14 mouse cellular contexts compared by ENCODE assay signal in the genomic region with DNA sequence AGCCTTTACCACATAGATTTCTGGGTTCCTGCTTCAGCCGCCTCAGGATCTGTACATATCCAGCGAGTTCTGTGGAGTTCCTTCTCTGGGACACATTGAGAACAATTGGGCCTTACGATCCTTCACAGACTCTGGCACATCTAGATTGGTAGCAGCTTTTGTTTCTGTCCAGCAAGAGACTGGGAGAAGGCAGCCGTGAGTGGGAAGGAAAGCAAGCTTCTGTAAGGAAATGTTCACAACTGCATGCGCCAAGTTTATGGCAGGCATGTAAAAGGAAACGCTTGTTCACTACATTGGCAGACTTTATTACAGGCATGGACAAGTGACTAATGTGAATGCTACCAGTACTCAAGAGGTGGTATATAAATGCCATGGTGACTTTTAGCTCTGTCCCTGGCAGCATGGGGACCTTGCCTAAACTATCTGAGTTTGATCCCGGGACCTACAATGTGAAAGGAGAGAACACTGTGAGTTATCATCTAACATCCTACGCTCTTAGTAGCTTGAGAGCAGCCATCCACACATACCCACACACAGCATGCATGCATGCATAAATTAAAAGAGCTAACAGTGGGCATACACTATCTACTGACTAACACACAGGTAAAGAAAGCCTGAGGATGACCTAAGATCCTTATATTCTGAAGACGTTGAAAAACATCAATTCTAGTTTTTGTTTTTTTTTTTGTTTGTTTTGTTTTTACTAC.
DNase-seq lines count a peak whose midpoint lies in the region; ATAC-seq and TF ChIP-seq lines count a peak whose summit lies in the region.
"Had no signal": no experiment of that assay in that cellular context is flagged by ENCODE, and none has a peak within 500 bp of the region (broad histone marks: within the 10 kb centered on the region; RNA-seq: fewer than 3 reads in every experiment).

No protein-coding gene starts in this region.

- no peak overlapping the region for H3K27ac ChIP-seq in left cerebral cortex, adult 2 months
- H3K27ac ChIP-seq in stomach, embryonic 14.5 days (ENCODE audit: low read length), result peak overlapping the region; percentile 58
- no peak overlapping the region for H3K27ac ChIP-seq in forebrain, embryonic 12.5 days
- H3K27ac ChIP-seq: embryonic facial prominence, embryonic 12.5 days; midbrain, embryonic 15.5 days had no signal

- H3K4me3 ChIP-seq in left cerebral cortex, adult 2 months, result no peak overlapping the region
- H3K4me3 ChIP-seq in stomach, embryonic 14.5 days (ENCODE audit: low read depth, low read length), result no peak overlapping the region
- no peak overlapping the region for H3K4me3 ChIP-seq in forebrain, embryonic 12.5 days (replicated peaks)
- H3K4me3 ChIP-seq: embryonic facial prominence, embryonic 12.5 days; midbrain, embryonic 15.5 days had no signal

- no peak overlapping the region for H3K9ac ChIP-seq in stomach, embryonic 14.5 days (replicated peaks; ENCODE audit: low read depth, low read length)
- no peak overlapping the region for H3K9ac ChIP-seq in forebrain, embryonic 12.5 days
- H3K9ac ChIP-seq: embryonic facial prominence, embryonic 12.5 days; midbrain, embryonic 15.5 days had no signal

- ATAC-seq in common myeloid progenitor, adult 5-6 weeks (replicated peaks; ENCODE audit: low read depth, poor library complexity, severe bottlenecking), result 0 out of 2 replicates have a peak, but pooled peaks have one; percentile 4
- ATAC-seq in stomach, embryonic 14.5 days (ENCODE audit: insufficient number of reproducible peaks, insufficient read depth, low FRiP score, low read depth), result no peak
- ATAC-seq in forebrain, embryonic 12.5 days (ENCODE audit: low FRiP score), result no peak
- ATAC-seq: midbrain, embryonic 15.5 days had no signal

- no peak overlapping the region for H3K4me2 ChIP-seq in stomach, embryonic 14.5 days (replicated peaks; ENCODE audit: low read depth, low read length)
- no peak overlapping the region for H3K4me2 ChIP-seq in forebrain, embryonic 12.5 days
- H3K4me2 ChIP-seq: embryonic facial prominence, embryonic 12.5 days; midbrain, embryonic 15.5 days had no signal

- no peaks in the 10 kb centered on the region for H3K27me3 ChIP-seq in stomach, embryonic 14.5 days (ENCODE audit: control insufficient read depth, insufficient read depth, low read length)
- no peaks in the 10 kb centered on the region for H3K27me3 ChIP-seq in forebrain, embryonic 12.5 days
- H3K27me3 ChIP-seq: embryonic facial prominence, embryonic 12.5 days; midbrain, embryonic 15.5 days had no signal

- WGBS in stomach, embryonic 14.5 days, result 73% methylated on average over 9 of the region's 9 CpGs
- WGBS in forebrain, embryonic 12.5 days, result 88% methylated on average over 9 of the region's 9 CpGs

- no peaks in the 10 kb centered on the region for H3K36me3 ChIP-seq in stomach, embryonic 14.5 days (ENCODE audit: control insufficient read depth, insufficient read depth, low read length)
- H3K36me3 ChIP-seq in forebrain, embryonic 12.5 days (replicated peaks), result no peaks in the 10 kb centered on the region
- H3K36me3 ChIP-seq: embryonic facial prominence, embryonic 12.5 days; midbrain, embryonic 15.5 days had no signal

- H3K9me3 ChIP-seq in stomach, embryonic 14.5 days (ENCODE audit: control insufficient read depth, low read depth, low read length), result no peaks in the 10 kb centered on the region
- H3K9me3 ChIP-seq in forebrain, embryonic 12.5 days, result no peaks in the 10 kb centered on the region
- H3K9me3 ChIP-seq: embryonic facial prominence, embryonic 12.5 days; midbrain, embryonic 15.5 days had no signal

- DNase-seq in frontal cortex, postnatal 36 days (ENCODE audit: low spot score in 2 of 2), result peak; percentile 24 to 44
- DNase-seq in frontal cortex, postnatal 10 days (ENCODE audit: low spot score in 2 of 2), result no peak
- peak; percentile 19 to 57 for DNase-seq in left cerebral cortex, postnatal 14 days (ENCODE audit: low spot score in 2 of 2)
- no peak for DNase-seq in left cerebral cortex, adult 2 months (ENCODE audit: extremely low spot score in 1 of 2, low spot score in 2 of 2)
- DNase-seq in spleen, postnatal 4 days (ENCODE audit: low spot score in 2 of 2), result no peak
- DNase-seq: cerebellum, postnatal 25 days; heart, postnatal 4 days; kidney, postnatal 4 days; thymus, postnatal 14 days had no signal

- TF ChIP-seq CTCF in left cerebral cortex, adult 2 months (IDR thresholded peaks at IDR 0.05), result no peak

- H3K4me1 ChIP-seq in stomach, embryonic 14.5 days (ENCODE audit: control insufficient read depth, insufficient read depth, low read length), result no peaks in the 10 kb centered on the region
- H3K4me1 ChIP-seq in forebrain, embryonic 12.5 days, result peaks cover 2% of the 10 kb centered on the region; the same call in 1 of the 2 replicates
- H3K4me1 ChIP-seq: embryonic facial prominence, embryonic 12.5 days; midbrain, embryonic 15.5 days had no signal

- intact Hi-C loops in left cerebral cortex, postnatal 14 days (cut with DNase I), result no loop called here
- intact Hi-C loops in left cerebral cortex, adult 2 months (cut with DNase I), result no loop called here

Comparison
In these comparisons a context has a peak if more than half of its experiments do, and no peak if none do; other contexts are left out.
1. DNase-seq: peak in frontal cortex, postnatal 36 days (2 of 2) and left cerebral cortex, postnatal 14 days (2 of 2); none in frontal cortex, postnatal 10 days (0 of 2), left cerebral cortex, adult 2 months (0 of 2) and spleen, postnatal 4 days (0 of 2).